Mouse (Mus musculus) thymus, adult 18-20 months (tissue): ENCODE data around the gene Hgd.

Source experiments
- DNase-seq, 2 experiments: peaks; one replicate each; pipeline ENCODE4 v3.0.0; 2022; ENCODE audit warnings: mixed read lengths in 2 of 2

Gene Hgd

GRCm38 (mm10) chr16:37677586-37677985 is 97.6 kb downstream of the Hgd start:
- DNase-seq: no peak

- DNase-seq: no peak
These were observed 100.3 kb downstream of the Hgd start for GRCm38 (mm10) chr16:37680216-37680615.

GRCm38 (mm10) chr16:37680831-37681230 is 100.9 kb downstream of the Hgd start:
- no peak for DNase-seq
